Mouse (Mus musculus): ENCODE measurements around the gene Gm16429.
"Not testable (repeated sequence)": the region's sequence is repeated elsewhere in the genome, so short reads cannot be mapped to it uniquely, and the experiment has no call there.

The Gm16429 gene

DNA sequence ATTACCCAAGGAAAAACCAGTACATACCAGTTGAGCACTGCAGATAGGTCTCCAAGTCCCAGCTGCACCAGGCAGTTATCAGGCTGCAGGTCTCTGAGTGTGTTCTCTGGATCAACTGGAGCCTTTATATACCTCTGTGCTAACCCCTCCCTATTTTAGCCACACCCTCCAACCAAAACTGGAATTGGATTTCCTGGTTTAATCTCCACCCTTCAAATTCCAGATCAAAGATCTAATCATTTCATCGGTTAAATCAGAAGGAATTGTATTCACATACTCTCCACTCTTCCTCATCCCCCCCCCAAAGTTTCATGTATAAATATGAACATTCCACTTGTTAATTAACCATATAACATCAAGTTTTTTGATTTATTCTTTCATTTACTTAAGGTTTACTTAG is at the start of gene Gm16429:
Gene Gm16429 (minus strand): TSS at position 101 of the 400 bp plus-strand sequence.
- DNase-seq (ENCODE audit: low spot score in 2 of 2) = not testable (repeated sequence)
